Mouse (Mus musculus) left cerebral cortex, adult 8-10 months (tissue): ENCODE results near the gene Hcfc1. TPM values are rescaled to one million over a fixed set of nuclear protein-coding genes. Genes with fewer than 3 reads are reported as not detected.

Source experiments
- total RNA-seq, 4 experiments: library from RNA; stranded (reverse); gene quantifications; 2 replicates each; pipeline ENCODE4 v1.2.4; 2022

Hcfc1 gene
- total RNA-seq, 4 experiments from 2014 or later = 67.9 to 78.7 (median 72.5) TPM

Other genes starting within 250 kb of the Hcfc1 start
- gene Abcd1, start 249.8 kb downstream of the Hcfc1 start, total RNA-seq = 10 to 100 TPM; 10.8 to 13.3 (median 12.1) TPM
- 10 to 100 TPM; 12.1 to 13.3 (median 12.8) TPM for gene Plxnb3, start 209.3 kb downstream of the Hcfc1 start, total RNA-seq
- gene Srpk3, start 192.0 kb downstream of the Hcfc1 start, total RNA-seq = 10 to 100 TPM in 2 of 4 experiments, 1 to 10 TPM in 2; 7.5 to 11.3 (median 9.3) TPM
- 100 to 1,000 TPM; 192 to 222 (median 206) TPM for gene Idh3g, start 179.5 kb downstream of the Hcfc1 start, total RNA-seq
- gene Ssr4, start 179.3 kb downstream of the Hcfc1 start, total RNA-seq = 100 to 1,000 TPM in 2 of 4 experiments, 10 to 100 TPM in 2; 90.7 to 130 (median 99.7) TPM
- gene Pdzd4, start 141.4 kb downstream of the Hcfc1 start, total RNA-seq = 100 to 1,000 TPM; 105 to 117 (median 113) TPM
- not detected for gene Avpr2, start 74.3 kb downstream of the Hcfc1 start, total RNA-seq
- gene L1cam, start 70.3 kb downstream of the Hcfc1 start, total RNA-seq = 100 to 1,000 TPM; 147 to 158 (median 153) TPM
- 1 to 10 TPM; 4.3 to 5.1 (median 4.7) TPM for gene Arhgap4, start 44.5 kb downstream of the Hcfc1 start, total RNA-seq
- gene Naa10, start 44.4 kb downstream of the Hcfc1 start, total RNA-seq = 10 to 100 TPM; 47.7 to 62.7 (median 57.0) TPM
- 10 to 100 TPM in 1 of 4 experiments, 1 to 10 TPM in 3; 5.3 to 15.8 (median 7.5) TPM for gene Renbp, start 35.5 kb downstream of the Hcfc1 start, total RNA-seq
- gene Irak1, start 57.6 kb upstream of the Hcfc1 start, total RNA-seq = 10 to 100 TPM; 54.0 to 61.3 (median 54.2) TPM
- 1 to 10 TPM in 1 of 4 experiments, under 1 TPM in 1, not detected in 2; 0.59 to 2.5 TPM for gene Opn1mw, start 161.1 kb upstream of the Hcfc1 start, total RNA-seq
- gene Mecp2, start 169.0 kb upstream of the Hcfc1 start, total RNA-seq = 10 to 100 TPM; 87.7 to 95.0 (median 90.3) TPM
- gene Tex28, start 201.5 kb upstream of the Hcfc1 start, total RNA-seq = not detected
- not detected for gene Tktl1, start 210.9 kb upstream of the Hcfc1 start, total RNA-seq